Mouse (Mus musculus) lung, embryonic 15.5 days (tissue): ENCODE measurements at regions not wholly inside any gene's neighbourhood (a gene's known extent, or its start where the extent isn't known, plus 50 kb on each side); places are given as distances from the start of the nearest gene placed in this dataset.
"Not testable (repeated sequence)": the region's sequence is repeated elsewhere in the genome, so short reads cannot be mapped to it uniquely, and the experiment has no call there.

ENCODE experiments used
- ATAC-seq: fragments of 200-750 bp; cut with Nextera tagmentation; 2 replicates; pipeline ENCODE4 v1.8.0; 2017; ENCODE audit warnings: moderate number of reproducible peaks, borderline replicate concordance; ENCODE audit not compliant: low FRiP score, low TSS enrichment; ENCODE audit errors: extremely low read depth
- H3K27ac ChIP-seq: fragments of 300-500 bp; sonication (generic); 2 replicates; pipeline ENCODE4 v1.5.1; 2015; ENCODE audit warnings: moderate library complexity, mild to moderate bottlenecking, inconsistent platforms
- H3K27me3 ChIP-seq: fragments of 300-500 bp; sonication (generic); 2 replicates; pipeline ENCODE4 v1.6.1; 2015; ENCODE audit warnings: inconsistent platforms
- H3K36me3 ChIP-seq: fragments of 300-500 bp; sonication (generic); 2 replicates; pipeline ENCODE4 v1.6.1; 2015; ENCODE audit warnings: inconsistent platforms
- H3K4me1 ChIP-seq: fragments of 300-500 bp; sonication (generic); 2 replicates; pipeline ENCODE4 v1.6.1; 2015; ENCODE audit warnings: inconsistent platforms
- H3K4me2 ChIP-seq: fragments of 300-500 bp; sonication (generic); 2 replicates; pipeline ENCODE4 v1.6.1; 2015; ENCODE audit warnings: inconsistent platforms, mild to moderate bottlenecking, moderate library complexity
- H3K4me3 ChIP-seq: fragments of 300-500 bp; sonication (generic); 2 replicates; pipeline ENCODE4 v1.5.1; 2015; ENCODE audit warnings: mild to moderate bottlenecking, inconsistent platforms
- H3K9ac ChIP-seq: fragments of 300-500 bp; sonication (generic); 2 replicates; pipeline ENCODE4 v1.6.1; 2015; ENCODE audit warnings: inconsistent platforms
- H3K9me3 ChIP-seq: fragments of 300-500 bp; sonication (generic); 2 replicates; pipeline ENCODE4 v1.6.1; 2016; ENCODE audit warnings: inconsistent platforms
- WGBS: fragments of 180-500 bp; shearing (Covaris S2); methylation state at CpG from one replicate; pipeline ENCODE4 v1.1.7; 2015; 5-methylcytosine and 5-hydroxymethylcytosine counted together

DNA sequence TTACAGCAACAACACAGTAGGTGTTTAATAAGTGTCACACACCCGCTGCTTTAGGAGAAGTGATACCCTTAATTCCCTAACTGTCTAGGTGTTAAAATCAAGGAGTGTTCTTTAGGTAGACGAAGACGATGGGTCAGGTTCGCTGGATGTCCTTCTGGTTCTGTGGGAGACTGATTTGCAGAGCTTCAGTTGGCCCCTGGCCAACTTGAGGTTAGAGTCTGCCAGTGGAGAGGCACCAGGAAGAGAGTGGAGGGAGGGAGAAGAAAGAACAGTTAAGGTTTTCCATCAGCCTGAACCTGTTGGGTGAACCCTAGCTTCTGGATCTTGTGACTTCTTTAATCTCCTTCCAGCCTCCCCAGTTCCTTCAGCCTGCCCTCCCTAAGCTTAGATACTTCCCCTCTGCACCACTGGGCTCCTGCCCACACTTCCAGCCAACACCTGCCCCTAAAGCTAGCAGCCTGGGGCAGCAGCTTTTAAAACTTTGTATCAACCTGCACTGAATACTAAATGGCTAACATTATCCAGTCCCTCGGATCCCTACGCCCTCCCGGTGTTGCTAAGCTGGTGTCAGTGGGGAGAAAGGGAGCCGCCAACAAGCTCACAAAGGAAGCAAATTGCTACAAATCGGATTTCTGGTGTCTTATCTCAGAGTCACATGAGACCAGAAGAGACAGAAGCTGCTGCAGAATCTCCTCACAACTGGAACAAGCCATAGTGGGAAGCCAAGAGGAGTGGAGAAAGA, 62.1 kb upstream of the Adgrl1 start:
- 40% methylated on average over 9 of the region's 9 CpGs for WGBS
- H3K27ac ChIP-seq = no peak overlapping the region
- H3K27me3 ChIP-seq = no peaks in the 10 kb centered on the region
- H3K4me3 ChIP-seq = no peak overlapping the region
- no peak for ATAC-seq
- H3K9ac ChIP-seq = no peak overlapping the region
- no peak overlapping the region for H3K4me2 ChIP-seq
- H3K4me1 ChIP-seq = peaks cover 5% of the 10 kb centered on the region; the same call in 1 of the 2 replicates
- no peaks in the 10 kb centered on the region for H3K36me3 ChIP-seq
- no peaks in the 10 kb centered on the region for H3K9me3 ChIP-seq

- H3K27me3 ChIP-seq = no peaks in the 10 kb centered on the region
- ATAC-seq = no peak
- H3K27ac ChIP-seq = no peak overlapping the region
- no peaks in the 10 kb centered on the region for H3K4me1 ChIP-seq
- H3K4me3 ChIP-seq = no peak overlapping the region
- no peaks in the 10 kb centered on the region for H3K9me3 ChIP-seq
- no peaks in the 10 kb centered on the region for H3K36me3 ChIP-seq
- H3K4me2 ChIP-seq = no peak overlapping the region
- WGBS = 74% methylated on average over 2 of the region's 2 CpGs
- no peak overlapping the region for H3K9ac ChIP-seq
Observed at GRCm38 (mm10) chr8:83829851-83830250, 70.1 kb upstream of the Adgrl1 start.

GRCm38 (mm10) chr8:83824925-83825680, 74.8 kb upstream of the Adgrl1 start:
- H3K9ac ChIP-seq = no peak overlapping the region
- H3K4me2 ChIP-seq = no peak overlapping the region
- H3K4me3 ChIP-seq = no peak overlapping the region
- ATAC-seq = no peak
- no peaks in the 10 kb centered on the region for H3K27me3 ChIP-seq
- H3K4me1 ChIP-seq = no peaks in the 10 kb centered on the region
- 69% methylated on average over 17 of the region's 17 CpGs for WGBS
- H3K27ac ChIP-seq = no peak overlapping the region
- H3K9me3 ChIP-seq = no peaks in the 10 kb centered on the region
- no peaks in the 10 kb centered on the region for H3K36me3 ChIP-seq

DNA sequence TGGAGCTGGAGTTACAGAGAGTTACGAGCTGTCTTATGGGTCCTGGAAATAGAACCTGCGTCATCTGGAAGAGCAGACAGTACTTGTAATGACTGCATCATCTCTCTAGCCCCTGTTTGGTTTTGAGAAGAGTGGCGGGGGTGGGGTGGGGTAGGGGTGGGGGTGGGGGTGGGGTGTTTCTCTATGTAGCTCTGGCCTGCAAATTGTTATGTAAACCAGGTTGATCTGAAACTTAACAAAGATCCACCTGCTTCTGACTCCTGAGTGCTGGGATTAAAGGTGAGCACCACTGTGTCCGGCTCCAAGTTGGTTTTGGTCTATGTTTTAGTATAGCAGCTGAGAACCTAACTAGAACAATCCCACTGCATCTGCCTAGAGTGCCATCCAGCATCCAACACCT, 78.0 kb upstream of the Adgre5 start:
- WGBS = 69% methylated on average over 4 of the region's 4 CpGs

GRCm38 (mm10) chr8:83810651-83811050, 69.5 kb upstream of the Adgre5 start:
- H3K27me3 ChIP-seq = no peaks in the 10 kb centered on the region
- no peaks in the 10 kb centered on the region for H3K9me3 ChIP-seq
- no peak for ATAC-seq
- no peaks in the 10 kb centered on the region for H3K4me1 ChIP-seq
- 73% methylated on average over 2 of the region's 2 CpGs for WGBS
- H3K27ac ChIP-seq = no peak overlapping the region
- H3K36me3 ChIP-seq = no peaks in the 10 kb centered on the region
- H3K4me3 ChIP-seq = no peak overlapping the region
- H3K9ac ChIP-seq = no peak overlapping the region
- no peak overlapping the region for H3K4me2 ChIP-seq

More for the DNA sequence above, 78.0 kb upstream of the Adgre5 start:
- Histone ChIP-seq H3K9me3 (no peaks in the 10 kb centered on the region), H3K27ac (no peak overlapping the region), H3K4me1 (no peaks in the 10 kb centered on the region), H3K4me3 (no peak overlapping the region), H3K36me3 (no peaks in the 10 kb centered on the region), H3K4me2 (no peak overlapping the region), H3K27me3 (no peaks in the 10 kb centered on the region), H3K9ac (no peak overlapping the region)
- ATAC-seq = no peak

DNA sequence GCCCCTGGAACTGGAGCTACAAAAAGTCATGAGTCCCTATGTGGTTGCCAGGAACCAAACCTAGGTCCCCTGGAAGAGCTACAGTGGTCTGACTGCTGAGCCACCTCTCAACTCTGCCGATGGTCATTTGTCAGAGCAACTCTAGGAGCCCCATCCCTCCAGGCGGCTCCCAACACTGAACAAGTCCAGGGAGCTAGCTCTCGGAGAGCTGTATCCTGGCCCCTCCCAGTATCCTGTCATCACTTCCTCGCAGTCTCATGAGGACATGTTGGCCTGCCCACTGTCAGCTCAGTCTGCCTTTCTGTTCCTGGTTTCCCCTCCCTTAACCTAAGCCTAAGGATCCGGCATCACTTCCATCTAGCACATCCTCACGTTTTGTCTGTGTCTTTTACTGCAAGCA, 64.5 kb upstream of the Adgre5 start:
- Histone ChIP-seq H3K27me3 (no peaks in the 10 kb centered on the region), H3K4me2 (no peak overlapping the region)
- ATAC-seq = peak; percentile 68; the same call in 1 of the 2 replicates

DNA sequence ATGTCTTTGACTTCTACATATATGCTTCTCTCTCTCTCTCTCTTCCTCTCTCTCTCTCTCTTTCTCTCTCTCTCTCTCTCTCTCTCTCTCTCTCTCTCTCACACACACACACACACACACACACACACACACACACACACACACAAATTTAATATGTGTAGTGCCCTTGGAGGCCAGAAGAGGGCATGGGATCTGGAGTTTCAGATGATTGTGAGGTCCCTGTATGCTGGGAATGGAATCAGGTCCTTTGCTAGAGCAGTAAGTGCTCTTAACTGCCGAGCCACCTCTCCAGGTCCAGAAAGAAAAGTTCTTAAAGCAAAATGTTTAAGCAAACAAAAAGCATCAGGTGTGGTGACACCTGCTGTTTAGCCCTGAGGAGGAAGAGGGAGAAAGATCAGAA, 62.2 kb upstream of the Adgre5 start:
- not testable (repeated sequence) for H3K9me3 ChIP-seq, H3K4me2 ChIP-seq, H3K9ac ChIP-seq, H3K27me3 ChIP-seq, H3K4me3 ChIP-seq, H3K4me1 ChIP-seq, ATAC-seq, H3K27ac ChIP-seq, H3K36me3 ChIP-seq
- 29% methylated on average over 1 of the region's 1 CpGs for WGBS

More for the DNA sequence above, 64.5 kb upstream of the Adgre5 start:
- no peak overlapping the region for H3K4me3 ChIP-seq
- H3K36me3 ChIP-seq = no peaks in the 10 kb centered on the region
- no peak overlapping the region for H3K9ac ChIP-seq
- no peaks in the 10 kb centered on the region for H3K9me3 ChIP-seq
- no peaks in the 10 kb centered on the region for H3K4me1 ChIP-seq
- no peak overlapping the region for H3K27ac ChIP-seq
- WGBS = 45% methylated on average over 6 of the region's 6 CpGs

- no peak overlapping the region for H3K4me3 ChIP-seq
- no peaks in the 10 kb centered on the region for H3K27me3 ChIP-seq
- no peaks in the 10 kb centered on the region for H3K4me1 ChIP-seq
- no peaks in the 10 kb centered on the region for H3K9me3 ChIP-seq
- H3K4me2 ChIP-seq = no peak overlapping the region
- H3K36me3 ChIP-seq = no peaks in the 10 kb centered on the region
- WGBS = 36% methylated on average over 3 of the region's 3 CpGs
- no peak overlapping the region for H3K27ac ChIP-seq
- H3K9ac ChIP-seq = no peak overlapping the region
- no peak for ATAC-seq
Observed at GRCm38 (mm10) chr8:83802506-83802905, 61.4 kb upstream of the Adgre5 start.

DNA sequence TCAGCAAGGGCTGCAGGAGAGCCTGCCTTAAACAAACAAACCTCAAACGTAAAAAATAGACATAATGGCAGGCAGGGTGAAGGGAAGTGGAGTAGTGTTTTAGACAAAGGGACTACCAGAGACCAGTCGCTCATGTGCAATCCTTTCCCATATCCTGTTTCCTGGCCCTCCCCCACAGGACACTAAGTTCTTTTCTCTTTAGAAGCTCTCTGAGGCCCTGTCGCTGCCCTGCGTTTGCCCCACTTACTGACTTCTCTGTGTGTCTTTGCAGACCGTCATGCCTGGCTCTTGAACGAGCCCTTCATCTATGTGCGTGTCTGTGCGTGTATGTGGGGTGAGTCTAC, 58.5 kb upstream of the Adgre5 start:
- Histone ChIP-seq H3K9me3 (no peaks in the 10 kb centered on the region), H3K36me3 (no peaks in the 10 kb centered on the region), H3K4me3 (no peak overlapping the region), H3K27me3 (no peaks in the 10 kb centered on the region), H3K4me2 (0 out of 2 replicates have a peak overlapping the region, but pooled peaks have one; percentile 3), H3K9ac (no peak overlapping the region), H3K4me1 (no peaks in the 10 kb centered on the region), H3K27ac (peak overlapping the region; percentile 69)
- 40% methylated on average over 8 of the region's 8 CpGs for WGBS
- peak; percentile 39 for ATAC-seq

DNA sequence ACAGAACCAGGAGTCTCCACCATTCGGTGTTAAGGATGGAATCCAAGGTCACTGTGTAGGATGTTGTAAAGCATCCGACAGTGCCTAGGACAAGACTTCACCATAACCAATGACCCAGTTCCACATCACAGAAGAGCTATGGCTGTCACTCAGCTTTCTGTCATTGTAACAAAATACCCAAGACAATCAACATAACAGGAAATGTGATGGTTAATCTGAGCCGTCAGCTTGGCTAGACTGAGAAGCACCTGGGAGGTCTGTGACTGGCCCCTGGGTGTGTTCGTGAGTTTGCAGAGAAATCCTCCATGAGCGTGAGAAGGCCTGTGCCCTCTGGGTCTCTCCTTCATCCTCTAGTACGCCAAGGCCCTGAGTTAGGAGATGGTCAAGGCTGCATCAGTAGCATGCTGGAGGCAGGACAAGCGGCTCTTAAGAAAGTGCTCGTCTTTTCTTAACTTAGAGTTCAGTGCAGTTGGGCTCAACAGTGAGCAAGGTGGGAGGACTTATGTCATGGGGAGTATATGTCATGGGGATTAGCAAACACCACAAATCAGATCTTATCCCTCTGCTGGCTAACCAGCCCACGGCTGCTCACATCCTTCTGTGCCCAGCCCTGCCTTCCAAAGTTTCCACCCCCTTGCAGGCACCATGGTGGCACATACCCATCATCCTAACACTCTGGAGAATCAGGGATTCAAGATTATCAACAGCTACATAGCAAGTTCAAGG, 57.9 kb upstream of the Adgre5 start:
- H3K27me3 ChIP-seq = no peaks in the 10 kb centered on the region
- no peak overlapping the region for H3K9ac ChIP-seq
- H3K36me3 ChIP-seq = no peaks in the 10 kb centered on the region
- H3K9me3 ChIP-seq = no peaks in the 10 kb centered on the region
- H3K4me2 ChIP-seq = no peak overlapping the region
- H3K4me3 ChIP-seq = no peak overlapping the region
- peak; percentile 48; the same call in 1 of the 2 replicates for ATAC-seq
- H3K27ac ChIP-seq = peak overlapping the region; percentile 69
- H3K4me1 ChIP-seq = no peaks in the 10 kb centered on the region
- WGBS = 67% methylated on average over 9 of the region's 9 CpGs

- no peak overlapping the region for H3K9ac ChIP-seq
- no peak overlapping the region for H3K4me3 ChIP-seq
- H3K27me3 ChIP-seq = no peaks in the 10 kb centered on the region
- WGBS = 72% methylated on average over 16 of the region's 16 CpGs
- ATAC-seq = no peak
- H3K9me3 ChIP-seq = no peaks in the 10 kb centered on the region
- H3K4me1 ChIP-seq = no peaks in the 10 kb centered on the region
- H3K36me3 ChIP-seq = no peaks in the 10 kb centered on the region
- no peak overlapping the region for H3K4me2 ChIP-seq
- H3K27ac ChIP-seq = no peak overlapping the region
Observed at GRCm38 (mm10) chr8:83793491-83794238, 52.5 kb upstream of the Adgre5 start.
